Mouse (Mus musculus) lung, adult 2 months (tissue): Measurements from ENCODE around the gene Mbnl2. TPM values are rescaled to one million over a fixed set of nuclear protein-coding genes. Genes with fewer than 3 reads are reported as not detected.

ENCODE experiments used
- DNase-seq: peaks from one replicate; pipeline ENCODE4 v3.0.0; 2022
- H3K4me1 ChIP-seq: fragments of 200-500 bp; 2 replicates; pipeline ENCODE4 v1.6.1; 2011; ENCODE audit warnings: low read length; ENCODE audit not compliant: control insufficient read depth, insufficient read depth
- H3K4me3 ChIP-seq: fragments of 200-500 bp; replicated peaks from 2 replicates; pipeline ENCODE3; 2011; ENCODE audit warnings: low read depth, mild to moderate bottlenecking, control low read depth, low read length; ENCODE audit errors: extremely low read depth
- CTCF ChIP-seq: fragments of 200-500 bp; IDR thresholded peaks from 2 replicates; pipeline ENCODE4 v1.5.1; 2011; ENCODE audit warnings: mild to moderate bottlenecking, low read length, control low read depth; ENCODE audit not compliant: insufficient read depth
- POLR2A ChIP-seq: fragments of 200-500 bp; IDR thresholded peaks from 2 replicates; pipeline ENCODE4 v1.6.1; 2011; ENCODE audit warnings: low read depth, mild to moderate bottlenecking, control low read depth, low read length, borderline replicate concordance; ENCODE audit errors: extremely low read depth
- WGBS: fragments of 180-500 bp; shearing (Covaris S2); methylation state at CpG from one replicate; pipeline ENCODE4 v1.1.7; 2018; 5-methylcytosine and 5-hydroxymethylcytosine counted together
- polyA plus RNA-seq: library from polyadenylated mRNA; depleted of rRNA; stranded (reverse); fragments of >200 nt; gene quantifications from 2 replicates; pipeline ENCODE4 v1.2.3, GENCODE M21; 2012

Mbnl2 gene
- polyA plus RNA-seq, 1 experiment, result 130 TPM

DNA sequence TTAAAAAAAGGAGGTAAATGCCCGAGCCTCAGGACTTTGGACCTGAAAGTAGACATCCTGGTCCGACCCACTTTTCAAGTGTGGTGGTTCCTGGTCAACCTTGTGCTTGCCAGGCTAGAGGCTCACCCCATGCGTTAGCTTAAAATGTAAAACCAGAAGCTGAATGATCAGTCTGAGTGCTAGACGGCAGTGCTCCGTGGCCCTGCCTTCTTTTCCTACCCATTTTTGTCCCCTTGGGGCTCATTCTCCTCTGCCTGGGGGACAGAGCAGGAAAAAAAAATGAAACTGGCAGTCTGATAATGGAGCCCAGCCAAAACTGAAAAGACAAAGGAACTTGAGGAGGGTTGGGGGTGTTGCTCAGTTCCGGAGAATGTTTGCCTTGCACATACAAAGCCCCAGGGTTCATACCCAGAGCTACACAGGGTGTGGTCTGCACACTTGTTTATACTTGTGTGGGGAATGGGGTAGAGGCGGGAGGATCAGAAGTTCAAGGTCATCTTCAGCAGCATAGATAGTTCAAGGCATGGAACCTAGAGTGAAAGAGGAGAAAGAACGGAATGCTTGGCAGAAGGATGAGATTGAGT lies 87.0 kb downstream of the Mbnl2 start:
- 26% methylated on average over 8 of the region's 8 CpGs for WGBS
- TF ChIP-seq POLR2A (no peak), CTCF (no peak)
- peaks cover 21% of the 10 kb centered on the region for H3K4me1 ChIP-seq
- DNase-seq, result no peak
- H3K4me3 ChIP-seq, result no peak overlapping the region

- peaks cover 28% of the 10 kb centered on the region for H3K4me1 ChIP-seq
- no peak for DNase-seq
- H3K4me3 ChIP-seq, result no peak overlapping the region
- peak; percentile 40; the same call in 1 of the 2 replicates for TF ChIP-seq CTCF
- no peak for TF ChIP-seq POLR2A
- WGBS, result 71% methylated on average over 8 of the region's 8 CpGs
Observed at GRCm38 (mm10) chr14:120363090-120363818, 87.8 kb downstream of the Mbnl2 start.

DNA sequence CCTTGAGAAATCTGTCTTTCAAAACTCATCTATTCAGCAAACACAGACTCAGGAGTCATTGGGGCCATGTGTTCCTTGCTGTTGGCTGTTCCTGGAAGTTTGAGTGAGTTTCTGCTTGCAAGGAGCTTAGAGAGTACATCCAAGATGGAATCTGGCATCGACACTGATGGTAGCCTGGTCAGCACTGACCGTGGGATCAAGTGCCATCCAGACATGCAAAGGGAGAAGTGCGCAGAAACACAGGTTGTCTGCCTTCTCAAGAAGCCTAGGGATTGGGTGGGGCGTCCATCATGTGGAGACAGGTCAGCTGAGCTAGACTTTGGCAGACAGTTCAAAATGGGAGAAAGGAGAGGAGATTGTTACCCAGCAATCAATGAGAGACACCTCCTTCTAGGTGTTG lies 89.6 kb downstream of the Mbnl2 start:
- no peak for TF ChIP-seq POLR2A
- TF ChIP-seq CTCF, result no peak
- Histone ChIP-seq H3K4me1 (peaks cover 43% of the 10 kb centered on the region), H3K4me3 (no peak overlapping the region)
- 91% methylated on average over 4 of the region's 4 CpGs for WGBS
- DNase-seq, result no peak

GRCm38 (mm10) chr14:120366962-120367361 lies 91.5 kb downstream of the Mbnl2 start:
- TF ChIP-seq POLR2A, result no peak
- TF ChIP-seq CTCF, result no peak
- Histone ChIP-seq H3K4me1 (peaks cover 52% of the 10 kb centered on the region), H3K4me3 (no peak overlapping the region)
- DNase-seq, result no peak
- WGBS, result 64% methylated on average over 8 of the region's 8 CpGs

- peaks cover 54% of the 10 kb centered on the region for H3K4me1 ChIP-seq
- no peak for DNase-seq
Observed at GRCm38 (mm10) chr14:120367589-120367988, 92.1 kb downstream of the Mbnl2 start.

GRCm38 (mm10) chr14:120368456-120368855 lies 93.0 kb downstream of the Mbnl2 start:
- DNase-seq, result no peak
- H3K4me1 ChIP-seq, result peaks cover 50% of the 10 kb centered on the region
- 49% methylated on average over 5 of the region's 5 CpGs for WGBS

More at GRCm38 (mm10) chr14:120367589-120367988, 92.1 kb downstream of the Mbnl2 start:
- WGBS, result 78% methylated on average over 4 of the region's 4 CpGs
- no peak overlapping the region for H3K4me3 ChIP-seq
- TF ChIP-seq CTCF, result no peak
- no peak for TF ChIP-seq POLR2A

GRCm38 (mm10) chr14:120368914-120369391 lies 93.5 kb downstream of the Mbnl2 start:
- 44% methylated on average over 8 of the region's 8 CpGs for WGBS
- H3K4me1 ChIP-seq, result peaks cover 51% of the 10 kb centered on the region
- DNase-seq, result no peak
- H3K4me3 ChIP-seq, result no peak overlapping the region
- TF ChIP-seq CTCF, result no peak
- no peak for TF ChIP-seq POLR2A

More at GRCm38 (mm10) chr14:120368456-120368855, 93.0 kb downstream of the Mbnl2 start:
- H3K4me3 ChIP-seq, result no peak overlapping the region
- TF ChIP-seq POLR2A, result no peak
- TF ChIP-seq CTCF, result no peak

GRCm38 (mm10) chr14:120370044-120370443 lies 94.6 kb downstream of the Mbnl2 start:
- H3K4me1 ChIP-seq, result peaks cover 47% of the 10 kb centered on the region

GRCm38 (mm10) chr14:120370631-120371030 lies 95.2 kb downstream of the Mbnl2 start:
- peaks cover 47% of the 10 kb centered on the region for H3K4me1 ChIP-seq
- 65% methylated on average over 11 of the region's 11 CpGs for WGBS

More at GRCm38 (mm10) chr14:120370044-120370443, 94.6 kb downstream of the Mbnl2 start:
- DNase-seq, result no peak
- no peak for TF ChIP-seq POLR2A
- no peak for TF ChIP-seq CTCF
- H3K4me3 ChIP-seq, result no peak overlapping the region
- WGBS, result 78% methylated on average over 14 of the region's 14 CpGs

DNA sequence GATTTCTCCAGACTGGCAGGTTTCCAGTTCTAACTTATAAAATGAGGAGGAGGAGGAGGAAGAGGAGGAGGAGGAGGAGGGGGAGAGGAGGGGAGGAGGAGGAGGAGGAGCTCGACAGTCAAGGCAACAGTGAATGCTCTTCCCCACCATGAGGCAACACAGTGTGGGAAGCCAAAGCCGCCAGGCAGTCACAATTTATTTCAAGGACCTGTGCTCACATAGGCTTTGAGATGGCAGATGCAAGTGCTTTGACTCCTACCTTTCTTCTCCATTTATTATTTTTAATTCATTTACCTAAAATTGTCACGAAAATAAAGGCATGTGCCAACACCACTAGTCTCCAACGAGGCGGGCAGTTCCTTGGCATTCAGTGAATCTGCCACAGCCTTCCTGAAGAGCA lies 95.7 kb downstream of the Mbnl2 start:
- no peak overlapping the region for H3K4me3 ChIP-seq
- peaks cover 47% of the 10 kb centered on the region for H3K4me1 ChIP-seq
- no peak for DNase-seq
- WGBS, result 43% methylated on average over 5 of the region's 5 CpGs
- TF ChIP-seq POLR2A (no peak), CTCF (no peak)

More at GRCm38 (mm10) chr14:120370631-120371030, 95.2 kb downstream of the Mbnl2 start:
- DNase-seq, result no peak
- TF ChIP-seq CTCF (no peak), POLR2A (no peak)
- no peak overlapping the region for H3K4me3 ChIP-seq
